Mouse (Mus musculus) liver (tissue): ENCODE results near the gene Gm5169.
"Not testable (repeated sequence)": the region's sequence is repeated elsewhere in the genome, so short reads cannot be mapped to it uniquely, and the experiment has no call there.

ENCODE experiments used
- DNase-seq: peaks from one replicate; pipeline ENCODE4 v3.0.0-alpha.2; 2020; ENCODE audit warnings: mixed read lengths

Gene Gm5169

DNA sequence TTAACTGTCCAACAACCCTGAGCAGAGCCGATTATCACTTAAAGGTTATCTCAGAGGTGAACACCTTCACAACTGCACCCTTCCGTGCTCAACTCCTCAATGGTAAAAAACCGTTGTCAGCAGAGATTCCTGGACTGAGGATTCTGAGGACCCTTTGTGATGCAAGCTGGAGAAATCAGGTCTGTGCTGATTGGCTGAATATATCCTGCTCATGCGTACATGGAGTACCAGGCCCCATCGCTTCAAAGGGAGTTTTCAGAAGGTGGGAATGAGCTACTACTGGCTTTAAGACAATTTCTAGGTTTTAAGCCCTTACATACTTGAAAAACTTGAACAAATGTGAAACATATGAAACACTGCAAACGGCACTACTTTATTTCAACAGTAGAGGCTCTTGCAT lies at the start of gene Gm5169:
TSS of gene Gm5169 (minus strand) at position 101 of the 400 bp plus-strand sequence.
- DNase-seq = not testable (repeated sequence)

DNA sequence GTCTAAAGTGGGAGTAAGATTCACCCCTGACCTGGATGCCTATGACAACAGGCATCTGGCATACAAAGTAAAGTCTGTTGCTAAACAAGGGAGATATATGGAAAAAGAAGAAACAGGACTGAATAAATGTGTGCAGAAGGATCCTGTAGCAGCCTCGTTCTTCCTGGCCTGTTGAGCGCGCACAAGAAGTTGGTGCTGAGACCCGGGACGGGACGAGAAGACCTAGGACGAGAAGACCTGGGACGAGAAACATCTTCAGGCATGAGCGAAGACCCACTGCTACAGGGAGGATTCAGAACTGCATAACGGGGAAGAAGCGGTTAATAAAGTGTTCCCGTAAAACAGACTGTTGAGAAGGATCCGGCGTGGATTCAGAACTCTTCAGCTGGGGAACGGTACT lies 46.2 kb upstream of the Gm5169 start:
- DNase-seq = peak; percentile 1
